Mouse (Mus musculus): Measurements from ENCODE around the gene Cops4.

Gene Cops4

GRCm38 (mm10) chr5:100518049-100519026 lies at the start of gene Cops4:
Gene Cops4 (plus strand): TSS chr5:100518309.
- peak; percentile 98 for DNase-seq

- DNase-seq = no peak
Measured at GRCm38 (mm10) chr5:100476328-100476727, 41.8 kb upstream of the Cops4 start.

GRCm38 (mm10) chr5:100477604-100478003 lies 40.5 kb upstream of the Cops4 start:
- no peak for DNase-seq

- no peak for DNase-seq
Measured at GRCm38 (mm10) chr5:100483569-100483968, 34.5 kb upstream of the Cops4 start.

- no peak for DNase-seq
Measured at GRCm38 (mm10) chr5:100487120-100487519, 31.0 kb upstream of the Cops4 start.

- DNase-seq = no peak
Measured at GRCm38 (mm10) chr5:100488231-100488630, 29.9 kb upstream of the Cops4 start.

GRCm38 (mm10) chr5:100489340-100489739 lies 28.8 kb upstream of the Cops4 start:
- DNase-seq = no peak

GRCm38 (mm10) chr5:100491704-100492103 lies 26.4 kb upstream of the Cops4 start:
- no peak for DNase-seq

- DNase-seq = peak; percentile 94
Measured at GRCm38 (mm10) chr5:100498436-100499180, 19.5 kb upstream of the Cops4 start.

GRCm38 (mm10) chr5:100499243-100499642 lies 18.9 kb upstream of the Cops4 start:
- DNase-seq = no peak

GRCm38 (mm10) chr5:100499831-100500304 lies 18.2 kb upstream of the Cops4 start:
- peak; percentile 79 for DNase-seq

GRCm38 (mm10) chr5:100500458-100500961 lies 17.6 kb upstream of the Cops4 start, which contains the start of gene Lin54:
Gene Lin54 (minus strand): TSS chr5:100500639.
- DNase-seq = peak; percentile 94

GRCm38 (mm10) chr5:100501267-100501666 lies 16.8 kb upstream of the Cops4 start:
- no peak for DNase-seq

GRCm38 (mm10) chr5:100509247-100509646 lies 8.9 kb upstream of the Cops4 start:
- no peak for DNase-seq

GRCm38 (mm10) chr5:100512576-100512975 lies 5.5 kb upstream of the Cops4 start:
- DNase-seq = no peak

- DNase-seq = no peak
Measured at GRCm38 (mm10) chr5:100519027-100519411, 910 bp downstream of the Cops4 start.

GRCm38 (mm10) chr5:100520223-100520622 lies 2.1 kb downstream of the Cops4 start:
- DNase-seq = no peak

- no peak for DNase-seq
Measured at GRCm38 (mm10) chr5:100523331-100523730, 5.2 kb downstream of the Cops4 start.

GRCm38 (mm10) chr5:100524921-100525320 lies 6.8 kb downstream of the Cops4 start:
- no peak for DNase-seq

GRCm38 (mm10) chr5:100525620-100526019 lies 7.5 kb downstream of the Cops4 start:
- no peak for DNase-seq

- peak; percentile 31 for DNase-seq
Measured at GRCm38 (mm10) chr5:100526164-100526563, 8.1 kb downstream of the Cops4 start.

- DNase-seq = no peak
Measured at GRCm38 (mm10) chr5:100535826-100536225, 17.7 kb downstream of the Cops4 start.

- DNase-seq = peak; percentile 33
Measured at GRCm38 (mm10) chr5:100536638-100537037, 18.5 kb downstream of the Cops4 start.

All from liver (tissue).